Mouse (Mus musculus) embryo, embryonic 11 days (tissue): ENCODE measurements around the gene Gm49380.

Experiments
- DNase-seq: peaks from one replicate; pipeline ENCODE4 v3.0.0-alpha.2; 2015

Gene Gm49380

GRCm38 (mm10) chr9:44113105-44113789, at the start of gene Gm49380, which contains the start of gene Rnf26:
Gm49380 (minus strand) TSS chr9:44113500.
Rnf26 (minus strand) TSS chr9:44113517.
- peak; percentile 96 for DNase-seq

DNA sequence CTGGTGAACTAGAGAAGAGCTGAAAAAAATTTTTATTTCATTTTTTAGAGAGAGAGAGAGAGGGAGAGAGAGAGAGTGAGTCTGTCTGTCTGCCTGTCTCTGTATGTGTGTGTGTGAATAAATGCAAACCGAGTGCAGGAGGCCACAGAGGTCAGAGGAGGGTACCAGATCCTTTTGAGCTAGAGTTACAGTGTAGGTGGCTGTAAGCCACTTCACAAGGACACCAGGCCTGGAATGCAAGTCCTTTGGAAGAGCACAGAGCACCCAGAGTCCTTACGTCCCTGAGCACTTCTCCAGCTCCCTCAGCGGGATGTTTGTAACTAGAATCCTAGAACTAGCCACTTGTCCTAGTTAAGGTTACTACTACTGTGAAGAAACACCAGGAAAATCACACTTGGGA, 46.6 kb upstream of the Gm49380 start:
- DNase-seq: no peak

DNA sequence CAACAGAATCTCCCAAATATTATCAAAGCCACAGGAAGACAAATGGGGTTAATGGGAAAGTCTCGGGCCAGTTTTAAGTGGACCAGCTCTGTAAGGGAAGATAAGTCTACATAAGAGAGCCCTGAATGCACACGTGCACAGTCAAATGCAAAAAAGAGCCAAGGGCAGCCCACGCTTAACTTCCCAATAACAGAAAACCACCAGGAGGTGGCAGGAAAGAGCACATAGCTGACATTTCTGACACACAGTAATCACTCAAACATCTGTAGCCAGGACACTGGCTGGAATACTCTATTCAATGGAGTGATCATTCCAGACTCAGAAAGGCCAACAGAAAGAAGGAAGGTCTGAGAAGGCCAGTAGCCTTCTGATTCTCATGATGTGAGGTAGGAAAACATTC, 34.0 kb upstream of the Gm49380 start:
- no peak for DNase-seq

GRCm38 (mm10) chr9:44144718-44145060, 31.4 kb upstream of the Gm49380 start:
- DNase-seq: no peak

DNA sequence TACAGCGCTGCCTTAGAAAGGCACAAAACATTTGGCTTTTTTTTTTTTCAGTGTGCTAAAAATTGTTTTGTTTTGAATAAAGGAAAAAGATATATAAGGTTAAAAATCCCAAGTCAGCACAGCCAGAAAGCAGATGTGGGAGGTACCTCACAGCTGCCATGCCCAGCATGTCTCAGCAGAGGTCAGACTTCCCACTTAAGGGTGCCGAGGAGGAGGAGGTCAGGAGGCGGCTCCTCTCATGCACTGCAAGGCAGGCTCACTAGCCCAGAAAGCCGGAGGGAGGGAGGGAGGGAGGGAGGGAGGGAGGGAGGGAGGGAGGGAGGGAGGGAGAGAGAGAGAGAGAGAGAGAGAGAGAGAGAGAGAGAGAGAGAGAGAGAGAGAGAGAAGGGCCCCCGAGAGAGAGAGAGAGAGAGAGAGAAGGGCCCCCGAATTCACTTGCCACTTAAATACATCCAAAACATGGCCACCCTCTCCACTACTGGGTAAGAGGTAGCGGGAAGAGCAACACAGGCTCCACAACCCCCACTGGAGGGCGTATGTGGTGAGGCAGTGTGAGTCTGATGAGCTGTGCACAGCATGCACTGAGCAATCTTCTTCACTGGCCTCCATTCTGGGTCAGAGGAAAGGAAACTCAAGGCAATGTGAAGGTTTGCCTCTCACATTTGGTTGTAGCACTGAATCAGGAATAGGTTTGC, 30.9 kb upstream of the Gm49380 start:
- peak; percentile 52 for DNase-seq

DNA sequence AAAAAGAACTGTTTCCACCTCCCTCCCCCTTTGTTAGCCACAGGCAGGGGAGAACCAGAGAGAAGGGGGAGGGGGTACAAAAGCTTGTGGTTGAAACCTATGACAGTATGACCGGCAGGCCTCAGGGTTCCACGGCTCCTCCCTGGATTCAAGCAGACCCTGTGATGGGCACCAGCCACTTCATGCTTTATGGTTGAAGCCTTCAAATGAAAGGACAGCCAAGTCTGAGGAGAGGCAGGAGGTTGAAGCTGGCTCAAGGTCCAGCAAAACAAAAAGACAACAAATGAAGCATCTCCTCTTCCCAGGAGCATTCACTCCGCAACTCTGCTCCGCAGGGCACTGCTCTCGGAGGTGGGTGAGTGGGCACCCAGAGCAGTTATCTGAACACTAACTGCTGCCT, 30.1 kb upstream of the Gm49380 start:
- DNase-seq: no peak

DNA sequence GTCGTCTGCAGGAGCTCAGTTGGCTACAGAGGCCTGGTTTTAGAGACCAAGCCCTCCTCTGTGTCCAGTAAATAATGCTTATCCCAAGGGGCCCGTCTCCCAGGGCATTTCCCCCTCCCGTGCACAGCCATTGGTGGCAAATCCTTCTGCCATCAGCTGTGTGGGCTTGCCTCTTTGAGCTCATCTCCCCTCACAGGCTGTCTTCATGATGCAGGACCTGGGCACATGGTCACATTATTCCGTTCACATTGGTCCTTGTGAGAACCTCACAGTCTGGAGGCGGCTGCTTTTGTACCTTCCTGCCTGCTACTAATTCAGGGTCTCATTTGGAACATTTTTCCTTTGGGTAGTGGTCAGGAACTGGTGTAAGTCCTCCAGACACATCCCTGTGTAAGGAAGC, 28.7 kb upstream of the Gm49380 start:
- no peak for DNase-seq

GRCm38 (mm10) chr9:44137846-44138245, 24.5 kb upstream of the Gm49380 start:
- no peak for DNase-seq

DNA sequence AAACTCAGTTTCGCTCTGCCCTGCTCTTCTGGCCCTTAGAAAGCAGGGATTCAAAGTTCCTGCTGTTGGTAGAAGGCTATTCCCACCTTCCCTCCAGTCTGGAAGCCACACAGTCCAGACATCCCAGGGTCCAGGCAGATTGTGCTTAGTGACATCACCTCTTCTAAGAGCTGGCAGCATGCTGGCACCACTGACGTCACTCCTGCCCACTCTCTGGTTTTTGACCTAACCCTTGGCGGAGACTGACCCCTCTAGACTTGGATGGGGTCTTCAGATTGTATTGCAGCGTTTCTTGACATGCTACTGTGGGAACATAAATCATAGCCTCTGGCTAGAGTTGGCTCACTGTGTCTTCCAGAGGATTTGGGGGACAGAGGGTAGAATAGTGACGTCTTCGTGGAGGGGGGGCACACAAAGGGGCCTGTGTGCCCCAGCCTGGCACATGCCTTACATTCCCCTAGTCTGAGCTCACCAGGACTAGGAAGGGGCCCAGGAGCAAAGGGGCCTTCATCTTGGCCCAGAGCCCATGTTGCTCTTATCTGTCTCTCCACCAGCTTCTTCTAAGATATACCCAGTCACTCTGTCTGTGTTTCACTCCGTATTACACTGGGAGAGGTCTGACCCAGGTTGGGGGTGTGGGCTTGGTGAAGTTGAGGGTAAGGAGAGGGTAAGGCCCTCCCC, 22.6 kb upstream of the Gm49380 start:
- DNase-seq: no peak

DNA sequence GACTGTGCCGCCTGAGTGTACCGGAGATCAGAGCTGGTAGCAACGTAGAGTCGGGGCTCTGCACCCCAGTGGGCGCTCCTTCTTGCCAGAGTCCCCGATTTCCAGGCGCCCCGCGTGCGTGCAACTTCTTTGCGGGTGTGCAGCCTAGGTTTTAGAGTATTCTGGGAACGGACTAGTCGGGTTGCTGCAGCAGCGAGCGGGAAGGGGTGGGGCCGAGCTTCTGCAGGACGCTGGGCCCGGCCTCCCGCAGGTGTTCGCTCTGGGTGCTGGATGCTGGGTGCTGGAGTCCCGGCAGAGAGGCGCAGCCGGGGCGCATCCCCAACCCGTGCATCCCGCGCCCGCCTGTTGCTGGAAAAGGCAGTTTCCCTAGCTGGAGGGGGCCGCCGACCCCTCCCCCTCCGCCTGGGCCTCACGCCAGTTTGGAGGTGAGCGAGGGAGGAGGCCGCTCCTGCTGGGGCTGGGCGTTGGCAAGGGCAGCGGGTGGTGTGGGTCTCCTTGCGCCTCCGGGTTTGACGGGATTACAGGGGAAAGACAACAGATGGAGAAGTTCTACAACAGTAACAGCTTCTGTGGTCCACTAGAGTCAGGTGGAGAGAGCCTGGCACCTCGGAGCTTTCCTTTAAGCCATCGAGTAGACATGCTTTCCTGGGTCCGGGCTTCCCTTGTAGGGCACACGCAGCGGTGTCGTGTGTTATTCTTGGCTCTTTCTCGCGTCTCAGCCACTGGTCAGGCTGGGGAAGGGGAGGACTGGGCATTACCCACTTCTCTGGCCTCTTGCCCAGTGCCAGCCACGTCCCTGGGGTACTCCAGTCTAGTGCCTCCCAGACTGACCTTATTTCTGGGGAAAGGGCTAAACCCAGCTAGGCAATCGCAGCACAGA, 21.8 kb upstream of the Gm49380 start:
- DNase-seq: peak; percentile 43

DNA sequence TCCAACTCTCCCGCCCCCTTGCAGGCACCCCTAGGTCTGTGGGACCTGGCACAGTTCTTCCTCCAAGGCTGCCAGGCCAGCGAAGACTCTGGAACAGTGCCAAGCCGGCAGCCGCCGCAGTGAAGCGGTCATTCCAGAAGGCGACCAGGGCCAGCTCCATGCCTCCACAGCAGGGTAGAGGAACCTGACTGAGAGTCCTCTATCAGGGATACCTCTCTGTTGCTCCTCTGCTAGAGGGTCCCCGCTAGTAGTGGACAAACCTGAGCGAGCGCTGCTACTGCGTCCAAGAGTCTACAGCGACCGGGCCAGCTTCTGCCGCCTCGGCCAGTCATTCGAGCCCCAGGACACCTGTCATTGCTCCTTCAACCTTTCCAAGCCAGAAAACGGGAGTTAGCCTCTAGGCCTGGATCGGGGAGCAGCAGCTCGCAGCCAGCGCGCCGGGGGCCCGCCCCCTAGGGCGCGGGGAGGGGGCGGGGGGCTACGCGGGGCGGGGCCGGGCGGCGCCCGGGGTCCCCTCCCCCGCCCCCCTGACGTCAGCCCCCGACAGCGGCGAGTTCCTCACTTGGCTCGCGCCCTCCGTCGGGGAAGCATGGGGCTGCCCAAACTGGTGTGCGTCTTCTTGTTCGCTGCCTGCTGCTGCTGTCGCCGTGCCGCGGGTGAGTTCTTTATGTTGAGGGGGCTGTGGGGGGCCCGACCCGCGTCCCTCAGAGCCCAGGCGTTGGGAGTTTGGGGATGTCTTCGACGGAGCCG, 21.0 kb upstream of the Gm49380 start, which contains the start of gene Mcam:
Gene Mcam, plus strand, starts transcription at position 369 of the 750 bp plus-strand sequence.
- DNase-seq: peak; percentile 79

GRCm38 (mm10) chr9:44133287-44133686, 20.0 kb upstream of the Gm49380 start:
- no peak for DNase-seq

DNA sequence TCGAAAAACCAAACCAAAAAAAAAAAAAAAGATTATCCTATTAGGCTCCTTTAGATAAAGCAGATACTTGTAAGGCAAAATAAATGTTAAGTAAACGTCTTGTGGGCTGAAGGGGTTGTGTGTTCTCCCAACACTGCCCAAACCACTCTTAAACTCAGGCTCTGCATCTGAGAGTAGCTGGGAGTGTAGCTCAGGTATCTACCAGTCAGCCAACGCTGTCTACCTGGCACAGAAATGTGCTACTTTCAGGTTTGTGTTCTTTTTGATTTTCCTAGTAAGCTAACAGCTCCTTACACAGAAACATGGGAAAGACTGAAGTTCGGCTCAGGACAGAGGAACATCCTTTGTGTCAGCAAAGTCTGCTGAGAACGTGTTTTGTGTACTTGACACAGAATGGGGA, 18.9 kb upstream of the Gm49380 start:
- no peak for DNase-seq

DNA sequence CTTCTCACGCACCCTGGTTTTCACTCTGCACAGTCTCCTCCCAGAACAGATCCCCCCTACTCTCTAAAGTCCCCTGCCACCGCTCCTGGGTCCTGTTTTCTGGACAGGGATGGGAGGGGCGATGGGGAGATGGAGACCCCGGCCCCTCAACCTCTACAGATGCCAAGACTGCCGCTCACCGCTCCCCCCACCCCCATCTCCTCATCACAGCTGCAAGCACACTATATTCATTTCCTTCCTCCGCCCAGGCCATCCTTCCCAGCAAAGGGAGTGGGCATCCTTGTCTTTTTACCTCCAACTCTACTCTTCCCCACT, 17.9 kb upstream of the Gm49380 start:
- no peak for DNase-seq

DNA sequence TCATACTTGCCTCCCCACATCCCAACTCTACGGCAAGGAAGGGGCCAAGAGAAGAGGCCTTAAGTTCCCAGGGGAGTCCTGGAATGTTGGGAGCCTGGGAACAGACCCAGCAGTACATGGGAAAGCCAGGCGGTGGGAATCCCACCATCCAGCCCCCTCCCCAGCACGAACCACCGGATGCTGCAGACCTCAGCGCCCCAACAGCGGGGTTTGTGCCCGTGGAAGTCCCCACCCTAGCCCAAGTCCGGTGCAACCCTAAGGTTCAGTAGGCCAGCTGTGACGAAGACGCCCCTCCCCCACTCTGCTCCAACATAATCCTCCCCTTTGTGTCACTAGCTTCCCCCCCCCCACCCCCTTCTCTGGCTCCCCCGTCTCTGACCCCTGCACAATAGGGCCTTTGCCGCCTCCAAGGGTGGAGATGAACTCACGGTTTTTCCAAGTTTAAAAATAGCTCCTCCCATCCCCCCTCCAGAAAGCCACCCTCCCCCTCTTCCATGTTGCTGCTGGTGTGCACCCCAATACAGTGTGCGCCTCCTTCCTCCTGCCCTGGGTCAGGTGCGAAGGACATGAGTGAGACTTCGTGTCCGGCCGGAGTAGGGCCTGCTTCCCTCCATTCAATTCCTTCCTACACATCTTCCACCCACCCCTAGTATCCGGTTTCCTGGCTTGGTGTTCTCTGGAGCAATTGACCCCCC, 17.4 kb upstream of the Gm49380 start:
- peak; percentile 73 for DNase-seq

- peak; percentile 86 for DNase-seq
Observed at GRCm38 (mm10) chr9:44130034-44130433, 16.7 kb upstream of the Gm49380 start.

GRCm38 (mm10) chr9:44129633-44130032, 16.3 kb upstream of the Gm49380 start:
- no peak for DNase-seq

DNA sequence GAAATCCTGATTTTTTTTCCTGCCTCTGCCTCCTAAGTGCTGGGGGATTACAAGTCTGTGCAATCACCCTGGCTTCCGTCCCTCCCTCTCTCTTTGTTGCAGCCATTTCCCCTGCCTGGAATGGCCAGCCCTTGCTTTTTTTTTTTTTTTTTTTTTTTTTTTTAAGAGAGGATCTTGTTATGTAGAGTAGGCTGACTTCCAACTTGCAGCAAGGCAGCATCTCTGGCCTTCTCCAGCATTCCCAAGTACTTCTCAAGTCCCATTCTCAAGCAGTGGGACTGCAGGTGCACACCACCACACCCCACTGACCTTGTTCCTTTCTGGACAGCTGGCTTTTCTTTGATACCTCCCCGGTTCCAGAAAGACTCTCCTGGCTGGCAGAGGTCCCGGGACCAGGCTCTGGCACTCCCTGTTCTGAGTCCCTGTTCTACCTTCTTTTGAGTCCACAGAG, 14.1 kb upstream of the Gm49380 start:
- no peak for DNase-seq

DNA sequence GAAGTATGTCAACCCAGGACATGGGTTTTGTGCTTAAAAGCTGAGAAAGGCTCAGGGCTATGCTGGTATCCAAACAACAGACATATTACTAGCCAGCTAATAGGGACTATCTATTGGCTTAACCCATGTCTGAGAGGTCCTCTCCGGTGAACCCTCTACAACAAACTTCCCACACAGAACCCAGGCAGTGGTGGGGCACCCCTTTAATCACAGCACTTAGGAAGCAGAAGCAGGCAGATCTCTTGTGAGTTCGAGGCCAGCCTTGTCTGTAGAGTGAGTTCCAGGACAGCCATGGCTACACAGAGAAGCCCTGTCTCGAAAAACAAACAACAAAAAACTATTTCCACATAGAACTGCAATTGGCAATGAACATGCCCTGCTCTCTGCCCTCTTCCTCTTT, 13.4 kb upstream of the Gm49380 start:
- DNase-seq: no peak

GRCm38 (mm10) chr9:44125546-44126428, 12.5 kb upstream of the Gm49380 start:
- peak; percentile 90 for DNase-seq

GRCm38 (mm10) chr9:44125026-44125425, 11.7 kb upstream of the Gm49380 start:
- no peak for DNase-seq
